Mouse (Mus musculus) mouse trophoblast stem cell (cell line): ENCODE results near the gene Maf.

Source experiments
- in situ Hi-C, 2 experiments: fragments of 300-500 bp; cut with MseI, MboI; formaldehyde crosslinking; loops; 2 replicates in 1 of 2; 3 replicates in 1 of 2; pipeline ENCODE4 v1.15.1; 2025

Maf gene

DNA sequence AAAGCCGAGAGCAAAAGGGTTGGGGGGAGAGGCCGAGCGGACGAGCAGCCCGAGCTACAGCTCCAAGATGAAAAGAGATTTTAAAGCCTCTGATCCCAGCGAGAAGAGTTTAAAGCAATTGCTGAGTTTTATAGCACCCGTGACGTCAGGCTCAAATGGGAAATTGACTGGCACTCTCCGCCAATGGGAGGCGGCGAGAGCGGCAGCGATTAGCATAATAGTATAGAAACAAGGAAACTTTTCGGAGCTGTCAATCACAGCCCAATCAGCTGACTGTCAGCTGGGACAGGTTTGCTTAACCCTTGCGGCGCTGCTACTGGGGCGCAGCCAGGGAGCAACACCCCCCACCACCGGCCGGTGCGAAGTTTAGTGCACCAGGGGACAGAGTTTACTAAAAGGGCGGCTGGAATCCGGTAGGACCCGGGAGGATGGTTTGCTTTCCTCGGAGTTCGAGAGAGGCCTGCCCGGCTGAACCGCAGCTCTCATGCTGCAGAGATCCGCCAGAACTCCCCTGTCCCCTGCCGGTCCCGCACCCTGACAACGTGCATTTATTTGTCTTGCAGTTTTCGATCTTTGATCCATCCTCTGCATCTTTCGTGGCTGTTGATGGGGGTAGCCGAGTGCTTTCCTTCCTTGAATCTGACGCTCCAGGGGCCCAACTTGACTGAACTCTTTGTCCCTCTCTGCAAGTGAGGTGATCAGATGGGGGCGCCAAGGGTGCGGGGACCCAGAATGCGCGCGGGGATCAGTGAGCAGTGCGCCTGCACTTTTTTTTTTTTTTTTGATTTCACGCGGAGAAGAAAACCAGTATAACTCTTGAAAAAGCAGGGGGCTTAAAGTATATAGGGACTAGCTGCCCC, at the start of gene Maf:
Gene Maf, minus strand, starts transcription at position 64 of the 860 bp plus-strand sequence.
- in situ Hi-C loops: loop anchor here in 1 of 2 experiments (25.0 kb wide), 1 partner anchor 1246 kb away; no protein-coding TSS in a partner anchor

- in situ Hi-C loops: no loop called here
Observed at GRCm38 (mm10) chr8:115756965-115757364, 49.4 kb upstream of the Maf start.

DNA sequence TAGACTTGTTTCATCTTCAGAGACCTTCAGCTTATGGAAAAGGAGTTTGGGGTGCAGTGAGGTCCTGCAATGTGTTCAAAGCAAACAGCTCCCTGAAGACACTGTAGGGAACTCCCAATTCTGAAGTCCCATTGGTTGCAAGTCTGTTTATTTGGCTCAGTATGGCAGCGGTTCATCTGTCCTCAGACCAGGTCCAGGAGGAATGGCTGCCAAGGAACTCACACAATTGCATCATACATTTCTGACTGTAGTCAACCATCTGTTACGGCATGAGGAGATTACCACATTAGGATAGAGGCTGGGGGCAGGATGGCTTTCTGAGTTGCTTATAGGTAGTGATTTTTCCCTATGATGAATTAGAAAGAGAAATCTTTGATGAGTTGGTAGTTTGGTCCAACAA, 48.4 kb upstream of the Maf start:
- in situ Hi-C loops: no loop called here

- in situ Hi-C loops: no loop called here
Observed at GRCm38 (mm10) chr8:115754694-115755093, 47.1 kb upstream of the Maf start.

DNA sequence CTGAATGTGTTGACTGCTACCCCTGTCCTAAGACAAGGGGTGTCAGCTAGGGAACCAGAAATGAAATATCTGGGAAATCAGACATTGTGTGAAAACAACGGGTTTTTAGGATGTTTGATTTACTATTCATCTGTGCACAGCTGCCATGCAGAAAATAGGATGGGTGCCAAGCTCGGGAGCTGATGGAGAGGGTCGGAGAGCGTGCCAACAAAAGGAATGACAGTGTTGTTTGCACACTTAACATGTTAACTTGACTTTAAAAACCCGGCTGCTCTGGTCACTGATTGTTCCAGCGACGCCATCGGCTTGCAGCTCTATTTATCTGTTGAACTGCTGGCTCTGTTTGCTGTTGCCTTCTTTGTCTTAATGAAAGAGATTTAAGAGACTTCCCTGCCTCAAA, 46.2 kb upstream of the Maf start:
- in situ Hi-C loops: no loop called here

- in situ Hi-C loops: no loop called here
Observed at GRCm38 (mm10) chr8:115747426-115747825, 39.8 kb upstream of the Maf start.

DNA sequence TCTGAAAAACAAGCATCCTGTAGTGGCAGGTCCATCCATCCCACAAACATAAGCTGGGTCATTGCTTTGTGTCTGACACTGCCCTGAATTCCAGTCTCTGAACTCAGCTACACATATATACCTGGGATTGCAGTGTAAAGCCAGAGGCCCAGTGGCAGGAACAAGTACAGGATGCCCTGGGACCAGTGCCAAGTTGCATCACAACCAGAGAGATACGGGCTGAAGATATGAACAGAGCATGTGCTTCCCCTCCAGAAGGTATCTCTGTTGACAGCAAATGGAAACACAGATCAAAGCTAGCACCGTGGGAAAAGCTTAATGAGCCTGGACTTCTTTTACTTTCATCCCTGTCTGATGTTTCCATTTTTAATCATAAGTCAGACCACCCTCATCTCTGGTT, 38.1 kb upstream of the Maf start:
- in situ Hi-C loops: no loop called here

GRCm38 (mm10) chr8:115743441-115743840, 35.8 kb upstream of the Maf start:
- in situ Hi-C loops: no loop called here

GRCm38 (mm10) chr8:115742646-115743045, 35.1 kb upstream of the Maf start:
- in situ Hi-C loops: no loop called here

- in situ Hi-C loops: no loop called here
Observed at GRCm38 (mm10) chr8:115741964-115742363, 34.4 kb upstream of the Maf start.

DNA sequence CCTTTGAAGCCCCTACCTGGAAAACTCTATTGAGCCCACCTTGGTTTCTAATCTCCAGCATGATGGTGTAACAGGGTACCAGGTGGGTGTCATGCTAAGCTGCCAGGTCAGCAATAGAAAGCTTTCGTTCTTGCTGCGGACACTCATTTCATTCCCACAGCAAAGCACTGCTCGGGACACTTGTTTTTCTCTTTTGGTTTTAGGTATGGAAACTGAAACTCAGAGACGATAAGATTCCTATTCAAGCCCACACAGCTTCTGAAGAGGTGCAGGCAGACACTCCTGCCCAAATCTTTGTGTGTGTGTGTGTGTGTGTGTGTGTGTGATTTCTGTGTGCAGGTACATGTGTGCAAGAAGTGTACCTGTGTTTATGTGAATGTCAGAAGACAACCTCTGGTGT, 32.2 kb upstream of the Maf start:
- in situ Hi-C loops: no loop called here

DNA sequence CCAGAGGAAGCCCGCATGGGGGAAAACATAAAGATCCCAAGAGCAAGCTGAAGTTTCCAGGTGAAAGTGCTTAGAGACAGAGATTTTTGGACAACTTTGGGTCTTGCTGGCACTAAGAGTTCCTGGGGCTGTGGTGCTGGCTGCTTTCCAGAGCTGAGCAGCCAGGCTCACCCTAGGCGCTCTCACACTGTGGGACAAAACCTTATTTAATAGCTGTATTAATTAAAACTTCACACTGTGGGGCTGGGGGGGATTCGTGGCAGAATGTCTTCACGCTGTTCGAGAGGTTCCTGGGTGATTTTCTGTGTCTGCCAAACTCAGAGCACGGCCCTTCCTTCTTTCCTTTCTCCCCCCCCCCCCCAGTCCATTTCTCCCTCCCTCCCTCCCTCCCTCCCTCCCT, 24.8 kb upstream of the Maf start:
- in situ Hi-C loops: no loop called here

GRCm38 (mm10) chr8:115726807-115727206, 19.2 kb upstream of the Maf start:
- in situ Hi-C loops: no loop called here

DNA sequence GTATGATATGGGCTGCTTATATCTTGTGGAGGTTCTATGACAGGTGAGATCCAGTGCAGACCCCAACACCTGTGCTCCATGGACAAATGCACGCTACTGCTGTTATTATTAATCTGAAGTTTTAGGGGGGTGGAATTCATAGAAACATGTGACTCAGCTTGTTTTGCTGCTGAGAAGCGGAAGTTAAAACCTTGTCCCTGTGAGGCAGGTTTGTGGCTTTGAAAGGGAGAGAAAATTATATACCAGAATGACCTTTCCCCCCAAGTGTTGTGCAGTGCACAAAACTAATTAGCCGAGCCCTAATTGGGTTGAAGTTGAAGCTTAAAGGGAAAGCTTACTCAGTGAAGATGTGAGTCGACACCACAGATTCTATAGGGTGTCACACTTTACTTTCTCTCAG, 18.6 kb upstream of the Maf start:
- in situ Hi-C loops: no loop called here

DNA sequence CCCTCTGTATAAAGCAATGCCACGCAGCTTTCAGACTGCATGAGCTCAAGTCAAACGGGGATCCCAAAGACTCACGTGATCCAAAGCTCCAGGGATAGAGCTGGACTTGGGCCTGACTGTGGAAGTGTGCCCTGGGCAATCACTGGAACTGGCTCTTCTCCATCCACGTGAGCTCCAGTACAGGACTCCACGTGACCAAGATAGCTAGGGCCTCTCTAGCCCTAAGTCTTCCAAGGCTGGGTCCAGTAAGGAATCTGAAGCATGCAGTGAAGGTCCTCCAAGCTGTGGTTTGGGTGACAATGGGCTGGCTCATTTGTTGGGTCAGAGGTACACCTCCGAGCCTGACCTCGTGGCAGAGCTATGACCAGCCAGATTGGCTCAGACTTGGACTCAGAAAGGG, 11.5 kb upstream of the Maf start:
- in situ Hi-C loops: loop anchor here in 1 of 2 experiments (25.0 kb wide), 1 partner anchor 1257 kb away; no protein-coding TSS in a partner anchor

DNA sequence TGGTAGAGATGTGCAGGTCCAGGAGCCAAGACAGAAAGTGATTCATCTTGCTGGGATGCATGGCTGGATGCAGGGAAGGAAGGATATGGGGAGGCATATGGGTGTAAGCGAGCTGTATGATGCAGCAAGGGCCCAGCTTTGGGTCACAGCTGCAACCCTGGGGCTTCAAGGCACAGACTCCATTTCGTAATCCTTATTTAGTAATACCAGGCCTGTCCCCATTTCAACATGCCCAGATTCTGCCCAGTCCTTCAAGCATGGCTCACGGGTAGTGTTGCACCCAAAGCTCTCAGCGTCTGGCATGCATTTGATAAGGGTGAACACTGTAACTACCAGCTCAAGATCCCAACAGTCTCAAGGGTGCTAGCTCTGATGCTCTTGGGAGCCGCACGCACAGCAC, 11.0 kb upstream of the Maf start:
- in situ Hi-C loops: loop anchor here in 1 of 2 experiments (25.0 kb wide), 1 partner anchor 1256 kb away; no protein-coding TSS in a partner anchor

DNA sequence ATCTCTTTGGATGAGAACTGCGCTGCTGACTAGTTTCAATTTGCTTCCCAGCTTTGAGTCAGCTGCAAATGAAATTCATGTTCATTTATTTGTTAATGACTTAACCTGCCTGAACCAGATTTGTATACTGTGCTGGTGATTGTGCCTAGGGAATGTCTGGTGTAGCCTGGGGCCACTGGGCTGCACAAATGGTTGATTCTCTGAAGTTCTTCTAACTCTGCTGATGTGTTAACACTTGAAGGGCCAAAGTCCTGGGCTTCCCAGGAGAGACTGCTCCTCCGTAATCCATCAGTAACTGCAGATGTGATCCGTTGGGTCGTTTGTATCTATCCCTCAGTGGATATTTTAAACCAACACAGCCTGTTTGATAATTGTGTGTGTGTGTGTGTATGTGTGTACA, 7.7 kb upstream of the Maf start:
- in situ Hi-C loops: loop anchor here in 1 of 2 experiments (25.0 kb wide), 1 partner anchor 1253 kb away; no protein-coding TSS in a partner anchor

GRCm38 (mm10) chr8:115711106-115711505, 3.5 kb upstream of the Maf start:
- in situ Hi-C loops: loop anchor here in 1 of 2 experiments (25.0 kb wide), 1 partner anchor 1249 kb away; no protein-coding TSS in a partner anchor

DNA sequence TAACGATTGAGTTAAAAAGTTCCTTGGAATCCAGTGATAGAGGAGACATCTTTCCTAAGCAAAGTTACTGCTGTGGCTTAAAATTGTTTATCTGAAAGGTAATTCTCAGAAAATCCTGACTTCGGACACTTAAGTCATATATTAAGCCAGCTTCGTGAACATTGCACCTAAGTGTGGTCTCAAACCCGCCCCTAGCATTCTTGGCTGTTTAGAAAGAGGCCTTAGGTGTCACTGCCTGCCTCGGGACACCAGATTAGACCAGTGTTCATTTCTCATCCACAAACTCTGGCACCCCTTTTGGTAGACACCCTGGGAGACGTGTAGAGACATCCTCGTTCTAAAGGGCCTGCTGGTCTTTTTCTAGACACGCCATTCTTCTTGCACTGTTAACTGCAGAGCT, 2.3 kb upstream of the Maf start:
- in situ Hi-C loops: loop anchor here in 1 of 2 experiments (25.0 kb wide), 1 partner anchor 1248 kb away; no protein-coding TSS in a partner anchor

- in situ Hi-C loops: loop anchor here in 1 of 2 experiments (25.0 kb wide), 1 partner anchor 1247 kb away; no protein-coding TSS in a partner anchor
Observed at GRCm38 (mm10) chr8:115708936-115709780, 1.6 kb upstream of the Maf start.

GRCm38 (mm10) chr8:115706861-115707730, 498 bp downstream of the Maf start:
- in situ Hi-C loops: loop anchor here in 1 of 2 experiments (25.0 kb wide), 1 partner anchor 1245 kb away; no protein-coding TSS in a partner anchor
